Mouse (Mus musculus) small intestine, adult 2 months (tissue): ENCODE data around the gene Parp11. TPM values are rescaled to one million over a fixed set of nuclear protein-coding genes. Genes with fewer than 3 reads are reported as not detected.

Experiments
- H3K27ac ChIP-seq: fragments of 200-500 bp; 2 replicates; pipeline ENCODE4 v1.5.1; 2012; ENCODE audit warnings: low read depth, low read length, control low read depth, inconsistent platforms; ENCODE audit not compliant: insufficient read depth
- H3K27me3 ChIP-seq: fragments of 200-500 bp; 2 replicates; pipeline ENCODE4 v1.6.1; 2012; ENCODE audit warnings: mild to moderate bottlenecking, moderate library complexity, low read length, inconsistent platforms; ENCODE audit not compliant: control insufficient read depth, insufficient read depth
- H3K36me3 ChIP-seq: fragments of 200-500 bp; 2 replicates; pipeline ENCODE4 v1.6.1; 2012; ENCODE audit warnings: mild to moderate bottlenecking, low read length, control low read depth, inconsistent platforms; ENCODE audit not compliant: control insufficient read depth, insufficient read depth
- H3K4me1 ChIP-seq: fragments of 200-500 bp; 2 replicates; pipeline ENCODE4 v1.6.1; 2012; ENCODE audit warnings: low read length, inconsistent platforms, mixed read lengths; ENCODE audit not compliant: control insufficient read depth, insufficient read depth, insufficient read length
- H3K4me3 ChIP-seq: fragments of 200-500 bp; 2 replicates; pipeline ENCODE4 v1.5.1; 2012; ENCODE audit warnings: low read depth, mild to moderate bottlenecking, control low read depth, inconsistent platforms, low read length, moderate library complexity
- CTCF ChIP-seq: fragments of 200-500 bp; IDR thresholded peaks from 2 replicates; pipeline ENCODE4 v1.5.1; 2012; ENCODE audit warnings: low read depth, mild to moderate bottlenecking, control low read depth, inconsistent platforms, low read length, moderate library complexity, mixed read lengths; ENCODE audit not compliant: insufficient replicate concordance, insufficient read length; ENCODE audit errors: extremely low read depth
- POLR2A ChIP-seq: fragments of 200-500 bp; IDR thresholded peaks from 2 replicates; pipeline ENCODE4 v1.6.1; 2012; ENCODE audit warnings: low read depth, mild to moderate bottlenecking, control low read depth, inconsistent platforms, low read length, moderate library complexity
- WGBS: fragments of 180-500 bp; shearing (Covaris S2); methylation state at CpG from one replicate; pipeline ENCODE4 v1.1.7; 2018; 5-methylcytosine and 5-hydroxymethylcytosine counted together
- polyA plus RNA-seq: library from polyadenylated mRNA; depleted of rRNA; stranded (reverse); fragments of >200 nt; gene quantifications from 2 replicates; pipeline ENCODE4 v1.2.3, GENCODE M21; 2012

Parp11 gene
- polyA plus RNA-seq, 1 experiment, result 3.8 TPM

DNA sequence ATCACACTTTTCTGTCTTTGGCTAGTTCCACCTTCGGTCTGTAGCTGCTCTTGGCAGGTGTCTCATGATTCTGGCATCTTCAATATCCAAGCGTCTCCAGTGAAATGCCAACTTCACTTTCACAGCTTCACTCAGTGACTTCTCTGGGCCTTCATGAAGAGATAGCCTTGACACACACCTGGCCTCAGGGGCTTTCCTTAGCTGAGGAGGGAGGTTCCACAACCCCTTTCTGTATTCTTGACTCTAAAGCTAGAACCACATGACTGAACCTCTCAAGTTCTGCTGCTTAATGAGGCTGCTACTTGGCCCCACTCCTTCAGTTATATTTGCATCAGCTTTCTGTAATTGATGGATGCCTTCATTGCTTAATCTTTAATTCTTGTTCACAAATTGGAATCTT, 10.1 kb downstream of the Parp11 start:
- Histone ChIP-seq H3K27me3 (no peaks in the 10 kb centered on the region), H3K4me3 (no peak overlapping the region), H3K27ac (no peak overlapping the region), H3K4me1 (no peaks in the 10 kb centered on the region), H3K36me3 (no peaks in the 10 kb centered on the region)
- no peak for TF ChIP-seq CTCF
- no peak for TF ChIP-seq POLR2A
- WGBS, result 96% methylated on average over 2 of the region's 2 CpGs

DNA sequence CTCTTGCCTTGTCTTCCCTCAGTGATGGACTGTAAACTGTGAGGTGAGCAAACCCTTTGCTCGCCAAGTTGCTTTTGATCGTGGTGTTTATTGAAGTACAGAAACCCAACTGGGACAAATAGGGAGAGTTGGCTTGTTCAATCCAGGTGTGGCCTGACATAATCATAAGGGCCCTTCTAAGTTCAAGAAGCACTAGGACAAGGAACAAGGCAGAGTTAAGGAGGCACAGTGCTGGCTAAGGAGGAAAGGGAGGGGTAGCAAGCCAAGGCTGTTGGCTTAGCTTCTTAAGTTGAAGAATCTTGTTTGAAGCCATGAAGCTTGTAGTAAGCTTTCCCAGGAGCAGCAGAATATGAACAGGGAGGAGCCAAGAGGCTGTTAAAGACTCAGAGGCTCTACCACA, 13.1 kb downstream of the Parp11 start:
- H3K4me3 ChIP-seq, result no peak overlapping the region
- whole genome bisulfite sequencing, result 76% methylated on average over 2 of the region's 2 CpGs
- no peaks in the 10 kb centered on the region for H3K36me3 ChIP-seq
- H3K27me3 ChIP-seq, result no peaks in the 10 kb centered on the region
- H3K27ac ChIP-seq, result no peak overlapping the region
- no peaks in the 10 kb centered on the region; the same call in none of the 2 replicates for H3K4me1 ChIP-seq
- TF ChIP-seq POLR2A, result no peak
- TF ChIP-seq CTCF, result no peak

DNA sequence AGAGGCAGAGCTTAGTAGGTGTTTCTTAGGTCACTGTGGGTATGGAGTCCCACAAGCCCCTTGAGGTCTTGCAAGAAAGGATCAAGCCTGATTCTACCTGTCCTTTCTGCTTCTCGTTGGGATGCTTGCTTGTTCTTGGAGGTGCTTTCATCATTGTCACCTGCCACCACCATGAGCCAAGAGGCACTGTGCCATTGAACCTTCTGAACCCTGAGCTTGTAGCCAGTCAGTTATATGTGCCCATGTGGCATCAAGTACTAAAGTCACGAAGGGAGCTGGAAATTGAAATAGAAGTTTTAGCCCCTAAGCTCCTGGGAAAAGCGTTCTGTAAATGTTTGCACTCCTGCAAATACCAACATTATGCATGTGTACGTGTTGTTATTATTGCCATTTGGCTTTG, 14.9 kb downstream of the Parp11 start:
- H3K4me1 ChIP-seq, result no peaks in the 10 kb centered on the region; the same call in none of the 2 replicates
- TF ChIP-seq POLR2A (no peak), CTCF (no peak)
- H3K27me3 ChIP-seq, result no peaks in the 10 kb centered on the region
- H3K27ac ChIP-seq, result no peak overlapping the region
- WGBS, result 82% methylated on average over 4 of the region's 4 CpGs
- no peaks in the 10 kb centered on the region for H3K36me3 ChIP-seq
- no peak overlapping the region for H3K4me3 ChIP-seq

DNA sequence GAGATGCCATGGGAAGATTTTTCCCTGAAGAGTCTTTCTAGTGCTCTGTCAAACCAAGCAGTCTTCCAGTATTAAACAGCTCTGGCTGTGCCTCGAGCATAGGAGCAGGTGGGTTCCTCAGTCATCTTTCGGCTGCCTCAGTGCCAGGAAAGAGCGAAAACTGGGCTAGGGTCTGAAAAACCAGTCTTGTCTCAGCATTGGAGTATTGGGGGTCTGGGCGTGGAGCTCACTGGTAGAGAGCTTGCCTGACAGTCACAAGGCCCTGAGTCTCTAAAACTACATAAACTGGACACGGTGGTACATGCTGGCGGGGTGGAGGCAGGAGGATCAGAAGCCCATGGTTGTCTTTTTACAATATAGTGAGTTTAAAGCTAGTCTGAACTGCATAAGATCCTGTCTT, 15.6 kb downstream of the Parp11 start:
- TF ChIP-seq POLR2A (no peak), CTCF (no peak)
- Histone ChIP-seq H3K27ac (no peak overlapping the region), H3K27me3 (no peaks in the 10 kb centered on the region), H3K4me1 (no peaks in the 10 kb centered on the region; the same call in none of the 2 replicates), H3K36me3 (no peaks in the 10 kb centered on the region), H3K4me3 (no peak overlapping the region)
- WGBS, result 92% methylated on average over 6 of the region's 6 CpGs

DNA sequence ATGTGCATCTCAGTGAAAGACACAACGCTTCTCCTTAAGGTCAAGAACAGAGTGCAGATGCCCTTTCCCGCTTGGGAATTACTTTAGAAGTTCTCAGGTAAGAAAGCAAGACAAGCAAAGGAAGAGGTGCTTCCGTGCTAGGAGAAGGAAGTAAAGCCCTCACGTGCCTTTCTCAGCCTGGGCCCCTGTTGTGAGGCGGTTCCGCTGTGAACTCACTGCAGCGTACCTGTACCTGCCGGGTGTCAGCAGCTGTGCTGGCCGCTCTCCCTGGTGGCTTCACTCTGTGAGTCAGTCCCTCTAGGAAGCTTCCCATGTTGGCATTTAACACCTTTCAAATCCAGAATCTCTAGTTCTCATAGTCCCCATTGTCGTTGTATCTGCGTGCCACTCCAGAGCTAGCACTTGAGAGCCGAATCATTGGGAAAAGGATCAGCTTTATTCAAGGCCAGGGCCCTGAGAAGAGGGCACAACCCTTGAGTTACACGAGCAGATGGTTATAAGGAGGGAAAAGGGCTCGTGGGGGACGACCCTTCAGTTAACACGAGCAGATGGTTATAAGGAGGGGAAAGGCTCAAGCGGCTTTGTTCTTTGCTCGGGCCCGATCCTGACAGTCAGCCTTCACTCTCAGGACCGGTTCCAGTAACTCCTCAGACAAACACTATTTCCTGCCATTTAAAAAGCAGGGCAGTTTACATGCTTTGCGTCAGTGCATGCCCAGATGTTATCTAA, 16.8 kb downstream of the Parp11 start:
- no peaks in the 10 kb centered on the region; the same call in none of the 2 replicates for H3K4me1 ChIP-seq
- H3K36me3 ChIP-seq, result no peaks in the 10 kb centered on the region
- no peak overlapping the region for H3K27ac ChIP-seq
- H3K27me3 ChIP-seq, result no peaks in the 10 kb centered on the region
- TF ChIP-seq CTCF (no peak), POLR2A (no peak)
- WGBS, result 79% methylated on average over 21 of the region's 21 CpGs
- no peak overlapping the region for H3K4me3 ChIP-seq

DNA sequence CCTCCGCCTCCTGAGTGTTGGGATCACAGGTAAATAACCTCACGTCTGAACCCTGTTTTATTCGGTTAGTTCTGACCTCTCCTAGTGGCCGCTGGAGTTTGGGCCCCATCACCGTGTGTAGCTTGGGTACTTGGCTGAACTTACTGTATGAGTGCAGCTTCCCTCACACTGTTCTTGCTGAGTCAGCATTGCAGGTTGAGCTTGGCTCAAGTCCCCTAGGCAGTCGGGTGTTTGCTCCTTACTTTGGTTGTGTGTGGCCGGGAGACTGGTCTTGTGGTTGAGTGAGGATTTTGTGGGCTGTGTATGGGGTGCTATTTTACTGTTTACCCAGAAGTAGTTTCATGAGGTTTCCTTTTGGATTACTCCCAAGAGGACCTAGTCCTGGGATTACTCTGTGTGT, 17.9 kb downstream of the Parp11 start:
- WGBS, result 80% methylated on average over 7 of the region's 7 CpGs
- TF ChIP-seq CTCF (no peak), POLR2A (no peak)
- Histone ChIP-seq H3K27me3 (no peaks in the 10 kb centered on the region), H3K4me3 (no peak overlapping the region), H3K4me1 (no peaks in the 10 kb centered on the region; the same call in none of the 2 replicates), H3K36me3 (0 out of 2 replicates have a peak, but pooled peaks cover 2% of the 10 kb centered on the region), H3K27ac (no peak overlapping the region)

DNA sequence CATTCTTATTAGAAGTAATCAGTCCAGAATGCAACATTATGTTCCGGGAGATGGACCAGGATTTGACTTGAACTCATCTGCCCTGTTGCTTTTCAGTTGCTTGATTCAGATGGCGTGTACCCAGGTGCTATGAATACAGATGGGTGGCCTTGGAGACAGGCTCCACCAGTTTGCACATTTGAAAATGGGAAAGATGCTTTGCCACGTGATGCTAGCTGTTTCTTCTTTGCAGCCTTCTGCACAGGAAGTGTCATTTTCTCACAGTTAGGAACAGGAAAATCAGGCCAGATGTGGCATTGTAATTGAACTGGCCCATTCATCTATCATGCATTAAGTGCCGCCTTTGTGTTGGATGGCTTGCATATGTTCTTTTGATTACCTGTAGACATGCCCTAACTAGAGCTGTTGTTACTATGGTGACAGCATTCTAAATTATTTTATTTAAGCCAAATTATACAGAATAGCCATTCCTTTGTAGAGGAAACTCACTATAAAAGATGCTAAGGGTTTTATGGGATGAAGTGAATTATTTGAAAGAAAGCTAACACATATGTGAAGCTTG, 20.2 kb downstream of the Parp11 start:
- no peak overlapping the region for H3K27ac ChIP-seq
- TF ChIP-seq POLR2A (no peak), CTCF (no peak)
- H3K27me3 ChIP-seq, result no peaks in the 10 kb centered on the region
- peaks cover 7% of the 10 kb centered on the region for H3K36me3 ChIP-seq
- no peaks in the 10 kb centered on the region; the same call in none of the 2 replicates for H3K4me1 ChIP-seq
- no peak overlapping the region for H3K4me3 ChIP-seq
- WGBS, result 92% methylated on average over 4 of the region's 4 CpGs
